Mouse (Mus musculus): Measurements from ENCODE around the gene Olfr983. TPM values are rescaled to one million over a fixed set of nuclear protein-coding genes. Genes with fewer than 3 reads are reported as not detected.

The Olfr983 gene
- not detected in 2 replicates for polyA plus RNA-seq (2012; ENCODE audit: insufficient read depth, low replicate concordance)

- peaks cover 5% of the 10 kb centered on the region; the same call in 1 of the 2 replicates for H3K9me3 ChIP-seq
- no peak within 1 kb of the TSS for H3K4me3 ChIP-seq (replicated peaks)
- no peaks in the 10 kb centered on the region for H3K4me1 ChIP-seq
- TF ChIP-seq GATA1 (IDR thresholded peaks at IDR 0.05; ENCODE audit: borderline replicate concordance, low read length) (no peak), FLI1 (IDR thresholded peaks at IDR 0.05; ENCODE audit: low read length) (no peak)
- no peaks in the 10 kb centered on the region for H3K36me3 ChIP-seq (replicated peaks; ENCODE audit: low read length)
- H3K27me3 ChIP-seq (replicated peaks) = no peaks in the 10 kb centered on the region
These were observed at the start of gene Olfr983 for GRCm38 (mm10) chr9:40093495-40093894. Gene Olfr983 (minus strand): TSS chr9:40093595.

- TF ChIP-seq GATA1 (IDR thresholded peaks at IDR 0.05; ENCODE audit: borderline replicate concordance, low read length) = no peak
- Histone ChIP-seq H3K9me3 (no peaks in the 10 kb centered on the region), H3K4me3 (replicated peaks) (no peak overlapping the region), H3K27me3 (replicated peaks) (no peaks in the 10 kb centered on the region), H3K36me3 (replicated peaks; ENCODE audit: low read length) (no peaks in the 10 kb centered on the region), H3K4me1 (no peaks in the 10 kb centered on the region)
These were observed 48.1 kb upstream of the Olfr983 start for GRCm38 (mm10) chr9:40141544-40141943.

GRCm38 (mm10) chr9:40139484-40139883 lies 46.1 kb upstream of the Olfr983 start:
- H3K4me3 ChIP-seq (replicated peaks) = no peak overlapping the region

GRCm38 (mm10) chr9:40136987-40137688 lies 43.7 kb upstream of the Olfr983 start:
- Histone ChIP-seq H3K36me3 (replicated peaks; ENCODE audit: low read length) (no peaks in the 10 kb centered on the region), H3K9me3 (no peaks in the 10 kb centered on the region), H3K4me1 (no peaks in the 10 kb centered on the region), H3K4me3 (replicated peaks) (peak overlapping the region; percentile 59), H3K27me3 (replicated peaks) (no peaks in the 10 kb centered on the region)
- no peak for TF ChIP-seq FLI1 (IDR thresholded peaks at IDR 0.05; ENCODE audit: low read length)
- TF ChIP-seq GATA1 (IDR thresholded peaks at IDR 0.05; ENCODE audit: borderline replicate concordance, low read length) = no peak

More at GRCm38 (mm10) chr9:40139484-40139883, 46.1 kb upstream of the Olfr983 start:
- no peaks in the 10 kb centered on the region for H3K9me3 ChIP-seq
- no peaks in the 10 kb centered on the region for H3K27me3 ChIP-seq (replicated peaks)
- H3K4me1 ChIP-seq = no peaks in the 10 kb centered on the region
- TF ChIP-seq FLI1 (IDR thresholded peaks at IDR 0.05; ENCODE audit: low read length) (no peak), GATA1 (IDR thresholded peaks at IDR 0.05; ENCODE audit: borderline replicate concordance, low read length) (no peak)
- H3K36me3 ChIP-seq (replicated peaks; ENCODE audit: low read length) = no peaks in the 10 kb centered on the region

- Histone ChIP-seq H3K36me3 (replicated peaks; ENCODE audit: low read length) (no peaks in the 10 kb centered on the region), H3K4me1 (no peaks in the 10 kb centered on the region), H3K27me3 (replicated peaks) (no peaks in the 10 kb centered on the region), H3K9me3 (no peaks in the 10 kb centered on the region), H3K4me3 (replicated peaks) (no peak overlapping the region)
- TF ChIP-seq FLI1 (IDR thresholded peaks at IDR 0.05; ENCODE audit: low read length) (no peak), GATA1 (IDR thresholded peaks at IDR 0.05; ENCODE audit: borderline replicate concordance, low read length) (no peak)
These were observed 37.2 kb upstream of the Olfr983 start for GRCm38 (mm10) chr9:40130556-40130955.

- Histone ChIP-seq H3K9me3 (no peaks in the 10 kb centered on the region), H3K36me3 (replicated peaks; ENCODE audit: low read length) (no peaks in the 10 kb centered on the region), H3K4me1 (no peaks in the 10 kb centered on the region), H3K4me3 (replicated peaks) (no peak within 1 kb of the TSS), H3K27me3 (replicated peaks) (no peaks in the 10 kb centered on the region)
- TF ChIP-seq FLI1 (IDR thresholded peaks at IDR 0.05; ENCODE audit: low read length) = no peak
- no peak for TF ChIP-seq GATA1 (IDR thresholded peaks at IDR 0.05; ENCODE audit: borderline replicate concordance, low read length)
These were observed 36.7 kb upstream of the Olfr983 start, which contains the start of gene Olfr985 for GRCm38 (mm10) chr9:40130084-40130483. Gene Olfr985 (minus strand): TSS chr9:40130184.

GRCm38 (mm10) chr9:40117287-40117659 lies 23.9 kb upstream of the Olfr983 start:
- H3K36me3 ChIP-seq (replicated peaks; ENCODE audit: low read length) = no peaks in the 10 kb centered on the region
- no peaks in the 10 kb centered on the region for H3K9me3 ChIP-seq
- no peaks in the 10 kb centered on the region for H3K4me1 ChIP-seq
- peak overlapping the region; percentile 17 for H3K4me3 ChIP-seq (replicated peaks)
- H3K27me3 ChIP-seq (replicated peaks) = no peaks in the 10 kb centered on the region
- TF ChIP-seq GATA1 (IDR thresholded peaks at IDR 0.05; ENCODE audit: borderline replicate concordance, low read length) (no peak), FLI1 (IDR thresholded peaks at IDR 0.05; ENCODE audit: low read length) (no peak)

GRCm38 (mm10) chr9:40116645-40117286 lies 23.4 kb upstream of the Olfr983 start:
- no peaks in the 10 kb centered on the region for H3K9me3 ChIP-seq
- H3K36me3 ChIP-seq (replicated peaks; ENCODE audit: low read length) = no peaks in the 10 kb centered on the region
- H3K27me3 ChIP-seq (replicated peaks) = no peaks in the 10 kb centered on the region
- TF ChIP-seq GATA1 (IDR thresholded peaks at IDR 0.05; ENCODE audit: borderline replicate concordance, low read length) (no peak), FLI1 (IDR thresholded peaks at IDR 0.05; ENCODE audit: low read length) (no peak)
- peak overlapping the region; percentile 17 for H3K4me3 ChIP-seq (replicated peaks)
- H3K4me1 ChIP-seq = no peaks in the 10 kb centered on the region

GRCm38 (mm10) chr9:40114106-40114505 lies 20.7 kb upstream of the Olfr983 start, which contains the start of gene Olfr984:
Gene Olfr984 (minus strand): TSS chr9:40114206.
- H3K4me1 ChIP-seq = no peaks in the 10 kb centered on the region
- TF ChIP-seq GATA1 (IDR thresholded peaks at IDR 0.05; ENCODE audit: borderline replicate concordance, low read length) = no peak
- no peak for TF ChIP-seq FLI1 (IDR thresholded peaks at IDR 0.05; ENCODE audit: low read length)
- H3K36me3 ChIP-seq (replicated peaks; ENCODE audit: low read length) = no peaks in the 10 kb centered on the region
- no peak within 1 kb of the TSS for H3K4me3 ChIP-seq (replicated peaks)
- H3K27me3 ChIP-seq (replicated peaks) = no peaks in the 10 kb centered on the region
- no peaks in the 10 kb centered on the region for H3K9me3 ChIP-seq

- no peaks in the 10 kb centered on the region for H3K27me3 ChIP-seq (replicated peaks)
- no peak overlapping the region for H3K4me3 ChIP-seq (replicated peaks)
- no peak for TF ChIP-seq FLI1 (IDR thresholded peaks at IDR 0.05; ENCODE audit: low read length)
- no peak for TF ChIP-seq GATA1 (IDR thresholded peaks at IDR 0.05; ENCODE audit: borderline replicate concordance, low read length)
- no peaks in the 10 kb centered on the region for H3K36me3 ChIP-seq (replicated peaks; ENCODE audit: low read length)
- H3K9me3 ChIP-seq = peaks cover 5% of the 10 kb centered on the region; the same call in 1 of the 2 replicates
- no peaks in the 10 kb centered on the region for H3K4me1 ChIP-seq
These were observed 1.4 kb upstream of the Olfr983 start for GRCm38 (mm10) chr9:40094769-40095168.
